Mouse (Mus musculus): ENCODE results near the gene Clcf1. TPM values are rescaled to one million over a fixed set of nuclear protein-coding genes. Genes with fewer than 3 reads are reported as not detected.

Gene Clcf1
- total and polyA plus RNA-seq, 3 experiments = 0.42 to 2.3 TPM; not detected in 1

DNA sequence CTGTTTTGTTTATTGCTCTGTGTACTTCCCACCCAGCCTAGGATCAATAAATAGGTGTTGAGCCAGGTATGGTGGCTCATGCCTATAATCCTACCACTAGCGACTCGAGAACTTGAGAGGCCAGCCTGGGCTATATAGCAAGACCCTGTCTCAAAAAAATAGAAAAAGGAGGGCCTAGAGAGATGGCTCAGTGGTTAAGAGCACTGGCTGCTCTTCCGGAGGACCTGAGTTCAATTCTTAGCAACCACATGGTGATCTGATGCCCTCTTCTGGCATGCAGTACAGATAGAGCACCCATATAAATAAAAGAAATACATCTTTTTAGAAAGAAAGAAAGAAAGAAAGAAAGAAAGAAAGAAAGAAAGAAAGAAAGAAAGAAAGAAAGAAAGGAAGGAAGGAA lies 10.9 kb upstream of the Clcf1 start (continued):
- TF ChIP-seq CHD1 (IDR thresholded peaks at IDR 0.05; ENCODE audit: low read depth, low read length) = no peak
- no peak for TF ChIP-seq CHD2 (IDR thresholded peaks at IDR 0.05; ENCODE audit: low read length)
- no peak for TF ChIP-seq USF2 (IDR thresholded peaks at IDR 0.05; ENCODE audit: borderline replicate concordance in 1 of 2, insufficient read depth in 1 of 2, low read depth in 1 of 2, low read length in 2 of 2)
- TF ChIP-seq TBP (IDR thresholded peaks at IDR 0.05; ENCODE audit: low read depth, low read length) = peak; percentile 94
- no peak for TF ChIP-seq TCF12 (IDR thresholded peaks at IDR 0.05; ENCODE audit: low read depth, low read length)
- TF ChIP-seq ZC3H11A (IDR thresholded peaks at IDR 0.05; ENCODE audit: low read depth, low read length) = peak; percentile 27; the same call in 1 of the 2 replicates
- TF ChIP-seq MEF2A (IDR thresholded peaks at IDR 0.05; ENCODE audit: extremely low read depth, insufficient replicate concordance, low read depth, low read length, poor library complexity, severe bottlenecking) = no peak
- no peak for TF ChIP-seq NRF1 (IDR thresholded peaks at IDR 0.05; ENCODE audit: insufficient read depth, low read depth, low read length, poor library complexity, severe bottlenecking)
- no peak for TF ChIP-seq MYB (IDR thresholded peaks at IDR 0.05; ENCODE audit: low read depth, low read length)
- no peak for TF ChIP-seq MAFK (IDR thresholded peaks at IDR 0.05; ENCODE audit: borderline replicate concordance, low read depth, low read length)
- no peak for TF ChIP-seq RCOR1 (IDR thresholded peaks at IDR 0.05; ENCODE audit: low read depth, low read length)
- no peak for TF ChIP-seq NELFE (IDR thresholded peaks at IDR 0.05; ENCODE audit: low read depth, low read length)
- no peak for TF ChIP-seq KAT2A (conservative IDR thresholded peaks at IDR 0.05; ENCODE audit: low read depth, low read length)
- TF ChIP-seq ZMIZ1 (IDR thresholded peaks at IDR 0.05; ENCODE audit: low read depth, low read length) = no peak
- no peak for TF ChIP-seq SIN3A (IDR thresholded peaks at IDR 0.05; ENCODE audit: low read length)
- TF ChIP-seq UBTF (IDR thresholded peaks at IDR 0.05; ENCODE audit: borderline replicate concordance, insufficient read depth, low read depth, low read length) = no peak
- no peak for TF ChIP-seq TAL1 (IDR thresholded peaks at IDR 0.05; ENCODE audit: low read length)
- TF ChIP-seq ZNF384 (IDR thresholded peaks at IDR 0.05; ENCODE audit: low read depth, low read length) = no peak
- peak in 2 of 3 experiments; percentile 10 to 42; a peak in 2 of 6 replicates for TF ChIP-seq CTCF (IDR thresholded peaks at IDR 0.05 in 2 of 3, conservative IDR thresholded peaks at IDR 0.05 in 1 of 3; ENCODE audit: control insufficient read depth in 1 of 3, insufficient read depth in 1 of 3, low read depth in 2 of 3, low read length in 3 of 3, poor library complexity in 1 of 3, severe bottlenecking in 1 of 3)
- 0 out of 2 replicates have a peak, but pooled peaks have one; percentile 56 for TF ChIP-seq MYC (IDR thresholded peaks at IDR 0.05; ENCODE audit: low read depth, low read length)
- no peak for TF ChIP-seq ELF1 (IDR thresholded peaks at IDR 0.05; ENCODE audit: low read depth, low read length)

- Histone ChIP-seq H3K4me3 (ENCODE audit: control insufficient read depth in 1 of 2, insufficient read depth in 1 of 2, low read depth in 2 of 2, low read length in 2 of 2) (peak overlapping the region; percentile 38 to 41), H3K4me1 (ENCODE audit: control insufficient read depth in 1 of 2, insufficient read depth in 2 of 2, low read length in 2 of 2) (peaks cover 9 to 38% of the 10 kb centered on the region in 2 experiments), H3K27ac (ENCODE audit: control insufficient read depth, low read depth, low read length) (peak overlapping the region; percentile 74), H3K36me3 (ENCODE audit: control insufficient read depth in 1 of 2, insufficient read depth in 2 of 2, low read length in 2 of 2) (peaks cover 0 to 24% of the 10 kb centered on the region in 2 experiments; a peak in 2 of 4 replicates), H3K79me2 (ENCODE audit: control insufficient read depth, insufficient read depth, low read length, poor library complexity) (peaks cover 16% of the 10 kb centered on the region), H3K9me3 (replicated peaks; ENCODE audit: insufficient read depth, low read length) (no peaks in the 10 kb centered on the region), H3K9ac (ENCODE audit: control insufficient read depth, low read depth, low read length, poor library complexity, severe bottlenecking) (peak overlapping the region; percentile 58), H3K27me3 (ENCODE audit: control insufficient read depth in 1 of 2, insufficient read depth in 2 of 2, low read length in 2 of 2) (no peaks in the 10 kb centered on the region)
- DNase-seq (ENCODE audit: low read depth, low spot score) = peak; percentile 84
- TF ChIP-seq EP300 (IDR thresholded peaks at IDR 0.05; ENCODE audit: low read depth in 1 of 2, low read length in 2 of 2) (peak; percentile 10 to 39; a peak in 1 of 4 replicates), CHD2 (IDR thresholded peaks at IDR 0.05; ENCODE audit: low read length) (no peak), USF1 (IDR thresholded peaks at IDR 0.05; ENCODE audit: low read depth, low read length) (peak; percentile 4; the same call in 1 of the 2 replicates), USF2 (IDR thresholded peaks at IDR 0.05; ENCODE audit: borderline replicate concordance in 1 of 2, insufficient read depth in 1 of 2, low read depth in 1 of 2, low read length in 2 of 2) (no peak), ZNF384 (IDR thresholded peaks at IDR 0.05; ENCODE audit: low read depth, low read length) (no peak), GATA1 (IDR thresholded peaks at IDR 0.05; ENCODE audit: low read depth, low read length) (no peak), ETS1 (IDR thresholded peaks at IDR 0.05; ENCODE audit: low read depth, low read length) (peak; percentile 39; the same call in 1 of the 2 replicates), MAFK (IDR thresholded peaks at IDR 0.05; ENCODE audit: borderline replicate concordance, low read depth, low read length) (no peak), POLR2A (IDR thresholded peaks at IDR 0.05; ENCODE audit: control insufficient read depth in 1 of 2, insufficient read depth in 1 of 2, low read depth in 1 of 2, low read length in 2 of 2, poor library complexity in 1 of 2) (peak in 1 of 2 experiments; percentile 64; a peak in 2 of 4 replicates), KAT2A (conservative IDR thresholded peaks at IDR 0.05; ENCODE audit: low read depth, low read length) (no peak), TCF12 (IDR thresholded peaks at IDR 0.05; ENCODE audit: low read depth, low read length) (no peak), E2F4 (IDR thresholded peaks at IDR 0.05; ENCODE audit: borderline replicate concordance, low read depth, low read length) (no peak), ZC3H11A (IDR thresholded peaks at IDR 0.05; ENCODE audit: low read depth, low read length) (no peak), CHD1 (IDR thresholded peaks at IDR 0.05; ENCODE audit: low read depth, low read length) (peak; percentile 57; the same call in 1 of the 2 replicates), NELFE (IDR thresholded peaks at IDR 0.05; ENCODE audit: low read depth, low read length) (peak; percentile 50), MAZ (IDR thresholded peaks at IDR 0.05; ENCODE audit: low read depth, low read length) (no peak), MAX (IDR thresholded peaks at IDR 0.05; ENCODE audit: low read length) (no peak), ZMIZ1 (IDR thresholded peaks at IDR 0.05; ENCODE audit: low read depth, low read length) (no peak), HCFC1 (IDR thresholded peaks at IDR 0.05; ENCODE audit: low read depth, low read length) (peak; percentile 47; the same call in 1 of the 2 replicates), TBP (IDR thresholded peaks at IDR 0.05; ENCODE audit: low read depth, low read length) (peak; percentile 79), RAD21 (IDR thresholded peaks at IDR 0.05; ENCODE audit: low read depth, low read length) (no peak)
These were observed 10.3 kb upstream of the Clcf1 start for GRCm38 (mm10) chr19:4203604-4204326.

Measured in MEL (cell line).